Mouse (Mus musculus): ENCODE measurements around the gene Nell1.

Nell1 gene

GRCm38 (mm10) chr7:50549572-50549971, 574.9 kb downstream of the Nell1 start:
- DNase-seq (ENCODE audit: inconsistent ontology term): no peak

- no peak for DNase-seq (ENCODE audit: inconsistent ontology term)
Measured at GRCm38 (mm10) chr7:50551426-50551825, 576.8 kb downstream of the Nell1 start.

DNA sequence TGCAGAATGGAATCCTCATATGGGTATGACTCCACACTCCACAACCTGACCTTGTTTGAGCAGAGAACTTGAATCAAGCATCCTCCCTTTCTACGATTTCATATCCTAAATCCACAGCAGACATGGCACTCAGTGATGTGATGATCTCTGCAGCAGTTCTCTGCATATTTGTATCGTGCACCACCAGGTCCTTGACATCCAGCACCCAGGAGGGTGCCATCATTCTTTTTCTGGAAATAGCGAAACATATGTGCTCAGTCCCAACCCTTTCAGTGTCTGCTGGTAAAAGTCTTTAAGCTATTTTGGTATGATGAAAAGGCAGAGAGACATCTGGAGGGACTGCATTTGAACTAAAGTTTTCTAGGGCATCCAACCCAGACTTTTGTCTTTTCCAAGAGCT, 588.0 kb downstream of the Nell1 start:
- DNase-seq (ENCODE audit: inconsistent ontology term): no peak

DNA sequence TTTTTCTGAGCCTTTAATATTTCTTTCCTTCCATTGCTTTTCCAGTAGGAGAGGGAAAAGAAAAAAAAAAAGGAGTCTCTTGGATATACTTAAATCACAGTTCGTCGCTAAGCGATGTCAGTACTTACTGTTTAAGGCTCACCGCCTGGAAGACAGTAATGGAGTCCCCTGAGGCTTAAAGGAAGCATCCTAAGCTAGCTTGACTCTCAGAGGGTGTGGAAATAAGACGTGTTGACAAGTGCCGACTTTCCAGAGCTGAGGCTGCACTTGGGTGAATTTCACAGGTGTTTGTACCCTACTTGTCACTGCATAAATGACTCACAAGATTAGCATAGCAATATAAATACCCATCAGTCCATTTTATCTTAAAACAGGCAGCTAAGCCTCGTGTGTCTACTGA, 599.2 kb downstream of the Nell1 start:
- DNase-seq (ENCODE audit: inconsistent ontology term): no peak

DNA sequence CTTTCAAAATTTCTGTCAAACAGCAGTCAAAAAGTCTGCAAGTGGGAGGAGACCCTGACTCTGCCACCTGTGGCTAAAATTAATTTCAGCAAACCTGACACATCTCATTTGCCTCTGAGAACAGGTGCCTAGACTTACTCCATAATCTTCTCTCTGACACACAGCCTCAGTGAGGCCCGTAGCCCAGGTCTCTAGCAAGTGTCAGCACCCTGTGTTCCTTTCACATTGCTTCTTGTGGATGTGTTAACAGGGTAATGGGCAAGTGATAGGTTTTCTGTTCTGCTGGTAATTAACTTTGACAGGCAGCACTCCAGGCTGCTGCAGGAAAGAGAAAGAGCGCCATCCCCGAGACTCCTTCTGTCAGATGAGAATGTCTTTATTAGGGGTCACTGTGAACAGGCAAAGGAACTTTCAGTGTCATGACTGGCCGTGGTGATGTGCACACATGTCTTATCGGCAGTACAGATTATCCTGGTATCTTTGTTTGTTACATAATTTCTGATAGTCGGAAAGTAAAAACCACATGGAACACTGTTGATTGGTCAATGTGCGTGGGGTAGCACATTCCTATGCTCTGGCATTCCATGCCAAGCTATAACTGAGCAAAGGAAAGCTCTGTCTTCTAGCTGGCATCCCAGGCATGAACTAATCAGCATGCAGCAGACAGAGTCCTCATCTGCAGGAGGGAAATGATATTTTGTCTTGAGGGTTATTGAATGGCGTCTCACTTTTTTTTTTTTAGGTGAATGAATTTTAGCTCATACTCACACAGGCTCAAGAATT, 614.2 kb downstream of the Nell1 start:
- DNase-seq (ENCODE audit: inconsistent ontology term): peak; percentile 75

DNA sequence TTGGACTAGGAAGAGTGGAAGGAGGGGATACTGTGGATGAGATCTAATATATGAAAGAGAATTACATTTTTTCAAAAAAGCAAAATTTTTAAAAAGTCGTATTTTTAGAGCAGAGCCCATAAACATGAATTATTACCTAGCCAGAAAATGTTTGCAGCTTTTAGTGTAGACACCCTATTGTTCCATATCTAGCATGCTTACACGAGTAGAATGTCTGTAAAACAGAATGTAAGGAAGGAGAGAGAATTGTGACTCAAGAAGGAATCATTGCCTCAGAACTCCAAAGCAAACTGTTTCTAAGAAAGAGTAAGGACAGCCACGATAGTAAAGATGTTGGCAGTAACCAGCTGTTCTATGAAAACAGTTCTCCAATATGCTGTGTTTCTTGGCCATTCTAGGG, 624.2 kb downstream of the Nell1 start, which contains the start of gene 4933405O20Rik:
Gene 4933405O20Rik, plus strand, starts transcription at position 301 of the 400 bp plus-strand sequence.
- DNase-seq (ENCODE audit: inconsistent ontology term): no peak

DNA sequence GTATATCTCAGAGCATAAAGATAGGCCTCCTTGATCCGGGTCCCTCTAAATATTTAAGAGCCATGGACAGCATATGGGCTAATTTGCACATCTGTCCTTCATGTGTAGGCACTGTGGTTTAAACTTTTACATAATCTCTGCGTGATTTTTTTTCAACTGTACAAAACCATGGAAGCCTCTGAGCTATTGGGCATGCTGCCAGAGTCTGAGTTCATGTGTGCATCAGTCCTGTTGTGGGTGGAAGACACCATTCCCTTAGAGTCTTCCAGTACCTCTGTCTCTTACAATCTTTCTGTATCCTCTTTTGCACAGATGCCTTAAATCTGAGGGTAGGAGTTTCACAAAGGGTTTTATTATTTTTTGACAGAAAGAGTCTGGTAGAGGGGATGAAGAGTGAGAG, 639.4 kb downstream of the Nell1 start:
- DNase-seq (ENCODE audit: inconsistent ontology term): no peak

DNA sequence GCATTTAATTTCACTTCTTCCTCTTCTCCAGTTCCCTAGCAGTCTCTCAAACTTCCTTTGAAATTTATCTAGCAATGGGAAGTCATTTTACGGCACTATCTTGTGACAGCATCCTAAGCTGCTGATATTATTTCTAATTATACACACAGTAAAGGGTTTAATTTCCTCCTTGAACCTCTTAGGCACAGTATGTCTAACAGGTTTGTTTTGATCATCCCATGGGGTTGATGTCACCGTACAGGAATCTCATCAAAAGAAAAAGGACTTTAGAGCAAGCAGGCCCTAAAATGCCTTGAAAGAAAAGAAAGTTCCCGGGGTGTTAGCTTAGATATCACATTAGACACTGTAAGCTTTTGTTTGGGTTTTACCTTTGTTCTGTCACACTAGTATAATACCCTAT, 654.5 kb downstream of the Nell1 start:
- DNase-seq (ENCODE audit: inconsistent ontology term): no peak

DNA sequence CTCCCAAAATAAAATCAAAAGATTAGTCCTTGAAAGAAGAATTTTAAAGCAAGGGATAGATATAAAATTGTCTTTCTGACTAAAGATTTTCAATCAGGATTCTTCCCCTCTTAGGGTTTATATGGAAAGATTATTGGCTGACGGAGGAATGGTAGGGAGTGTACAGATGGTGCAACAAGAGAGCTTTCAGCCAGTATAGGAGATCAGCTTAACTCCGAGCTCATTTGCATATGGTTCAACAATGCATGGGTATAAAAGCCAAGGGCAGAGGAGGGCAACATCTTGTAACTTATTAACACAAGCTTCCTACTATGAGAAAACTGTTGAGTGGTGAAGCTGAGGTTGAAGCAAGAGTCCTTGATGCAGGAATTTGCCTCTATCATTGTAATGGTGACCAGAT, 658.5 kb downstream of the Nell1 start:
- DNase-seq (ENCODE audit: inconsistent ontology term): no peak

- peak; percentile 43 for DNase-seq (ENCODE audit: inconsistent ontology term)
Measured at GRCm38 (mm10) chr7:50672266-50672665, 697.6 kb downstream of the Nell1 start.

DNA sequence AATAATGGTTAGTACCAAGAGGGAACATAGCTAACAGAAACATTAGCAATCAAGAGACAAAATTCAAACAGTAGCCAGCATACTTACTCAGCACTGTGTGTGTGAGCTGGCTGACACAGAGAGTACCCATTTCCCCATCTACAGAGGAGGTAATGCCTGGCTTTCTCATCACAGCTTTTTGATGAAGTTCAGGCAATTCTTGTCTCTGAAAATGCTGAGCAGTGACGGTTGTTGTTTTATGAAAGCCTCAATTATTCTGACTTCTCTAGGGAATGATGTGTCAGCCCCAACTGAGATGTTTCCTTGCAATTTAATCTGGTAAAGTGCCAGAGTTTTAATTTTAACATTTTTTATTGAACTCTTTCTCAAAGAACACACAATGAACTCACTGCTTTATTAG, 700.8 kb downstream of the Nell1 start:
- no peak for DNase-seq (ENCODE audit: inconsistent ontology term)

DNA sequence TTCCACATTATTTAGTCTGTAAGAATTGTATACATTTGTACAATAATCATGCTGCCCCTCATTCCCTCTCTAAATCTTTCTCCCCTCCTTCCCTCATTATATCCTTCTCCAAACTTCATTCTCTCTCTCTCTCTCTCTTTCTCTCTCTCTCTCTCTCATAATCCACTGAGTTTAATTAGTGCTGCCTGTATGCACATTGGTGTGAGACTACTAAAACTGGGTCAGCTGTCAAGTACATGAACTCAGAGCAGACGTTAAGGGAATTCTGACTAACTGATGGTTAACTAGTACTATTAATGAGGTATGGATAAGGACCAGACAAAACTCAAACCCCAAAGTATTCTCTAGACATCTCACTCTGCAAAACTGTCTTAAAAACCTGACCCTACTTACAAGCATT, 702.8 kb downstream of the Nell1 start:
- peak; percentile 27 for DNase-seq (ENCODE audit: inconsistent ontology term)

GRCm38 (mm10) chr7:50686337-50686736, 711.7 kb downstream of the Nell1 start:
- DNase-seq (ENCODE audit: inconsistent ontology term): no peak

GRCm38 (mm10) chr7:50725166-50725565, 750.5 kb downstream of the Nell1 start:
- peak; percentile 12 for DNase-seq (ENCODE audit: inconsistent ontology term)

DNA sequence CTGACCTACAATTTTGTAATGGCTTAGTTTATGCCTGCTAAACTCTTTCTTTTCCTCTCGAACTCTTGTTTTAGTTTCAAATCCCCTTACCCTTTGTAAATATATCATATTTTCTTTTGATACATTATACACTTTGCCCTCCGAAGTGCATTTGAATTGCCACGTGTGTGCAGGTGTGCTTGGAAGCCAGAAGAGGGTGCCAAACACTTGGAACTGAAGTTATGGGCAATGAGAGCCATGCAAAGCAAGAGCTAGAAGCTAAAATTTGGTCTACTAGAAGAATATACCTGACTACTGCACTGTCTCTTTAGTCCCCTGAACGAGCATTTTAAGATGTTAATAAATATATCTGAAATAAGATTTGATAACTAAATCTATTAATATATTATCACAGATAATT, 756.3 kb downstream of the Nell1 start:
- DNase-seq (ENCODE audit: inconsistent ontology term): no peak

DNA sequence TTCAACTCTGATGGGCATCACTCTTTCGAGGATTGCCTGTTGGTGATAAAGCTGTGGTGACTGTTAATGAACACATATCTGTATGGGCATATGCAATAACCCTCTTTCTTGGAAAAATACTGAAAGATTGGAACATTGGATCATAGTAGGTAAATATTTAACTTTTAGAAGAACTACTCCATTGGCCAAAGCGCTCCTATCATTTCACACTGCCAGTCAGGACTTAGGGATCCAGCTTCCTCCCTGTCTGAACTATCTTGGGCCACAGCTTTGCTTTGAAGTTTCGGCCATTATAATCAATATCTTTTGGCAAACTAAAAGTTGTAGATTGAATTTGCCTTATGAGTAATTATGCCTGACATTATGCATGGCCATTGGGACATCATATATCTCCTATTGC, 780.9 kb downstream of the Nell1 start:
- DNase-seq (ENCODE audit: inconsistent ontology term): no peak

- DNase-seq (ENCODE audit: inconsistent ontology term): no peak
Measured at GRCm38 (mm10) chr7:50756409-50756808, 781.7 kb downstream of the Nell1 start.

GRCm38 (mm10) chr7:50773516-50773915, 798.9 kb downstream of the Nell1 start:
- no peak for DNase-seq (ENCODE audit: inconsistent ontology term)

GRCm38 (mm10) chr7:50781105-50781504, 806.4 kb downstream of the Nell1 start:
- no peak for DNase-seq (ENCODE audit: inconsistent ontology term)

DNA sequence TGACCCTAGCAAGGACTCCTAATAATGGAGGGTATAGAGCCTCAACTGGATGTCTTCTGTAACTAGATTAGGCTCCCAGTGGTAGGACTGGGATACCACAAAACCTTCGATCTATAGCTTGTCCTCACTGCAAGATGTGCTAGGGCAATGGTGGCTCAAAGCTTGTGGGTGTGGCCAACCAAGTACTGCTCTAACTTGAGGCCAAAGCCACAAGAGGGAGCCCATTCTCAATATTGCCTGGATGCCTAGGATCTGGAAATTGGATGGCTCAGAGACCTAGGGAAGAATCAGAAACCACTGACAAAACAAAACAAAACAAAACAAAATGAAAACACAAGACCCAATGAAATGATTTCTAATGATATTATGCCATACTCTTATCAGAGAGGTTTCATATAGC, 809.0 kb downstream of the Nell1 start:
- peak; percentile 6 for DNase-seq (ENCODE audit: inconsistent ontology term)

GRCm38 (mm10) chr7:50826180-50826579, 851.5 kb downstream of the Nell1 start:
- DNase-seq (ENCODE audit: inconsistent ontology term): no peak

DNA sequence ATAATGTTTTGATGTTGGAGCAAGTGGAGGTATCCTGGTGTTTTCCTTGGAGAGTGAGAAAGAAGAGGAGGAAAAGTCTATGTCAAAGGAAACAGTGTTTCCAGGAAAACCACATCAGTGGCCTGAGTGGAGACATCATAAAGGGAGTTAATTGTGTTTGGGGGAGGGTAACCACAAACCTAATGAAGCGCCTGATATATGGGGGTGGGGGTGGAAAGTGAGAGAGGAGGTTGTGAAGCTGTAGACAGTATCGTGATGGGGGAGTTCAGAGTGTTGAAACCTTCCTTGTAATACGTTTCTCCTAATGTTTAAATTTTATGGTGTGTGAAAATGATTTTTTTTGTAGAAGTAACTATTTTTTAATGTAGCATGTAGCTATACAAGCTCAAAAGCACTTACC, 858.1 kb downstream of the Nell1 start:
- no peak for DNase-seq (ENCODE audit: inconsistent ontology term)

DNA sequence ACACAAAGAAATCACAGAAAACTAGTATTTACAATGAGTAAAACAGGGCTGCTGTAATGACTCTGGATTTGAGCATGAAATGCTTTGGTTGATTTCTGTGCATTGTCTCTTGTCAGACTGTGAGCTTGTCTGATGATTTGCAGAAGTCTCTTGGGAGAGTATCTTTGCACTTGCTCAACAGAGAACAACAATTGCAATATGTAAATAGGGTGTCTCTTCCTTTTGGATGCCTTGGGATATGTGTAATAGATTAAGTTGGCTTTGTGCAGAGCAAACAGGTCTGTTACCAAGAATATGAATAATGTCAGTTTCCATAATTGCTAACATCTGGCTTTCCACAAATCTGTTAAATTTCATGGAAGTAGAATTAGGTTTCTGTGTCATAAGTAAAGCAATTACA, 868.0 kb downstream of the Nell1 start:
- no peak for DNase-seq (ENCODE audit: inconsistent ontology term)

- peak; percentile 86 for DNase-seq (ENCODE audit: inconsistent ontology term)
Measured at GRCm38 (mm10) chr7:50847921-50848320, 873.3 kb downstream of the Nell1 start.
